Mouse (Mus musculus): ENCODE results near the gene Cyfip2. TPM values are rescaled to one million over a fixed set of nuclear protein-coding genes. Genes with fewer than 3 reads are reported as not detected.

Cyfip2 gene
- polyA plus RNA-seq (2012; rRNA removed) = 35.9 and 75.9 TPM in 2 replicates

GRCm38 (mm10) chr11:46312523-46313035, at the start of gene Cyfip2:
Cyfip2 (minus strand) TSS chr11:46312859.
- TF ChIP-seq CTCF (IDR thresholded peaks at IDR 0.05; ENCODE audit: borderline replicate concordance, extremely low read depth, insufficient read depth, insufficient read length) = no peak
- TF ChIP-seq POLR2A (IDR thresholded peaks at IDR 0.05; ENCODE audit: borderline replicate concordance, extremely low read depth, insufficient read depth, insufficient read length, poor library complexity, severe bottlenecking) = no peak
- peak; percentile 69 for DNase-seq (ENCODE audit: low read depth)

- DNase-seq (ENCODE audit: low read depth) = no peak
- TF ChIP-seq CTCF (IDR thresholded peaks at IDR 0.05; ENCODE audit: borderline replicate concordance, extremely low read depth, insufficient read depth, insufficient read length) (no peak), POLR2A (IDR thresholded peaks at IDR 0.05; ENCODE audit: borderline replicate concordance, extremely low read depth, insufficient read depth, insufficient read length, poor library complexity, severe bottlenecking) (no peak)
These were observed 48.5 kb upstream of the Cyfip2 start for GRCm38 (mm10) chr11:46360991-46361665.

GRCm38 (mm10) chr11:46358369-46358768, 45.7 kb upstream of the Cyfip2 start:
- no peak for DNase-seq (ENCODE audit: low read depth)
- no peak for TF ChIP-seq POLR2A (IDR thresholded peaks at IDR 0.05; ENCODE audit: borderline replicate concordance, extremely low read depth, insufficient read depth, insufficient read length, poor library complexity, severe bottlenecking)
- TF ChIP-seq CTCF (IDR thresholded peaks at IDR 0.05; ENCODE audit: borderline replicate concordance, extremely low read depth, insufficient read depth, insufficient read length) = no peak

- TF ChIP-seq POLR2A (IDR thresholded peaks at IDR 0.05; ENCODE audit: borderline replicate concordance, extremely low read depth, insufficient read depth, insufficient read length, poor library complexity, severe bottlenecking) = no peak
- TF ChIP-seq CTCF (IDR thresholded peaks at IDR 0.05; ENCODE audit: borderline replicate concordance, extremely low read depth, insufficient read depth, insufficient read length) = no peak
- DNase-seq (ENCODE audit: low read depth) = peak; percentile 23
These were observed 37.2 kb upstream of the Cyfip2 start for GRCm38 (mm10) chr11:46349681-46350410.

GRCm38 (mm10) chr11:46348416-46348815, 35.8 kb upstream of the Cyfip2 start:
- TF ChIP-seq CTCF (IDR thresholded peaks at IDR 0.05; ENCODE audit: borderline replicate concordance, extremely low read depth, insufficient read depth, insufficient read length) (no peak), POLR2A (IDR thresholded peaks at IDR 0.05; ENCODE audit: borderline replicate concordance, extremely low read depth, insufficient read depth, insufficient read length, poor library complexity, severe bottlenecking) (no peak)
- DNase-seq (ENCODE audit: low read depth) = no peak

GRCm38 (mm10) chr11:46347756-46348155, 35.1 kb upstream of the Cyfip2 start:
- DNase-seq (ENCODE audit: low read depth) = no peak
- no peak for TF ChIP-seq POLR2A (IDR thresholded peaks at IDR 0.05; ENCODE audit: borderline replicate concordance, extremely low read depth, insufficient read depth, insufficient read length, poor library complexity, severe bottlenecking)
- no peak for TF ChIP-seq CTCF (IDR thresholded peaks at IDR 0.05; ENCODE audit: borderline replicate concordance, extremely low read depth, insufficient read depth, insufficient read length)

GRCm38 (mm10) chr11:46343886-46344546, 31.4 kb upstream of the Cyfip2 start:
- no peak for TF ChIP-seq POLR2A (IDR thresholded peaks at IDR 0.05; ENCODE audit: borderline replicate concordance, extremely low read depth, insufficient read depth, insufficient read length, poor library complexity, severe bottlenecking)
- no peak for TF ChIP-seq CTCF (IDR thresholded peaks at IDR 0.05; ENCODE audit: borderline replicate concordance, extremely low read depth, insufficient read depth, insufficient read length)
- DNase-seq (ENCODE audit: low read depth) = no peak

- DNase-seq (ENCODE audit: low read depth) = no peak
- TF ChIP-seq CTCF (IDR thresholded peaks at IDR 0.05; ENCODE audit: borderline replicate concordance, extremely low read depth, insufficient read depth, insufficient read length) = no peak
- TF ChIP-seq POLR2A (IDR thresholded peaks at IDR 0.05; ENCODE audit: borderline replicate concordance, extremely low read depth, insufficient read depth, insufficient read length, poor library complexity, severe bottlenecking) = no peak
These were observed 29.3 kb upstream of the Cyfip2 start for GRCm38 (mm10) chr11:46341960-46342359.

GRCm38 (mm10) chr11:46336020-46336419, 23.4 kb upstream of the Cyfip2 start:
- no peak for TF ChIP-seq POLR2A (IDR thresholded peaks at IDR 0.05; ENCODE audit: borderline replicate concordance, extremely low read depth, insufficient read depth, insufficient read length, poor library complexity, severe bottlenecking)
- no peak for TF ChIP-seq CTCF (IDR thresholded peaks at IDR 0.05; ENCODE audit: borderline replicate concordance, extremely low read depth, insufficient read depth, insufficient read length)
- no peak for DNase-seq (ENCODE audit: low read depth)

- DNase-seq (ENCODE audit: low read depth) = no peak
- no peak for TF ChIP-seq POLR2A (IDR thresholded peaks at IDR 0.05; ENCODE audit: borderline replicate concordance, extremely low read depth, insufficient read depth, insufficient read length, poor library complexity, severe bottlenecking)
- TF ChIP-seq CTCF (IDR thresholded peaks at IDR 0.05; ENCODE audit: borderline replicate concordance, extremely low read depth, insufficient read depth, insufficient read length) = no peak
These were observed 19.6 kb upstream of the Cyfip2 start for GRCm38 (mm10) chr11:46332217-46332616.

All from brain, embryonic 14.5 days (tissue).